Mouse (Mus musculus) CH12.LX (cell line): ENCODE measurements around the gene Gm20521. TPM values are rescaled to one million over a fixed set of nuclear protein-coding genes. Genes with fewer than 3 reads are reported as not detected.

ENCODE experiments used
- DNase-seq: peaks from one replicate; pipeline ENCODE4 v3.0.0-alpha.2; 2013; ENCODE audit errors: extremely low read depth
- H3K27ac ChIP-seq: 2 replicates; pipeline ENCODE4 v1.5.1; 2012; ENCODE audit warnings: low read depth, mild to moderate bottlenecking, control low read depth, moderate library complexity; ENCODE audit not compliant: insufficient read depth
- H3K27me3 ChIP-seq: replicated peaks from 2 replicates; pipeline ENCODE3; 2012; ENCODE audit warnings: inconsistent platforms
- H3K36me3 ChIP-seq, 2 experiments: replicated peaks in 1 of 2; 2 replicates each; pipeline versions ENCODE3 to v1.6.1; 2012; ENCODE audit warnings: inconsistent platforms in 1 of 2, low read length in 1 of 2, mild to moderate bottlenecking in 1 of 2, mixed read lengths in 1 of 2, moderate library complexity in 1 of 2; ENCODE audit not compliant: control insufficient read depth in 1 of 2, insufficient read depth in 1 of 2
- H3K4me1 ChIP-seq, 2 experiments: 2 replicates each; pipeline ENCODE4 v1.6.1; 2012; ENCODE audit warnings: inconsistent platforms in 1 of 2, moderate library complexity in 1 of 2; ENCODE audit not compliant: insufficient read depth in 2 of 2, control insufficient read depth in 1 of 2
- H3K4me2 ChIP-seq: 2 replicates; pipeline ENCODE4 v1.6.1; 2012; ENCODE audit warnings: low read depth, mild to moderate bottlenecking, control low read depth; ENCODE audit not compliant: poor library complexity, insufficient read depth, severe bottlenecking
- H3K4me3 ChIP-seq, 3 experiments: fragments of 150-350 bp in 1 of 3; sonication (generic) in 1 of 3; replicated peaks in 1 of 3; 2 replicates each; pipeline versions ENCODE3 to v1.5.1; 2011 to 2012; ENCODE audit warnings: low read depth in 2 of 3, low read length in 2 of 3, mild to moderate bottlenecking in 2 of 3, moderate library complexity in 2 of 3, control low read depth in 1 of 3, improper control_type of control experiment in 1 of 3, inconsistent platforms in 1 of 3, mixed read lengths in 1 of 3; ENCODE audit not compliant: poor library complexity in 1 of 3
- H3K79me2 ChIP-seq: replicated peaks from 2 replicates; pipeline ENCODE4 v1.6.1; 2012; ENCODE audit warnings: mild to moderate bottlenecking, moderate library complexity; ENCODE audit not compliant: control insufficient read depth, poor library complexity, insufficient read depth, severe bottlenecking; ENCODE audit errors: extremely low read depth
- H3K9ac ChIP-seq: 2 replicates; pipeline ENCODE4 v1.6.1; 2012; ENCODE audit warnings: low read depth, mild to moderate bottlenecking, control low read depth, moderate library complexity; ENCODE audit not compliant: insufficient read depth
- H3K9me3 ChIP-seq: replicated peaks from 2 replicates; pipeline ENCODE3; 2012; ENCODE audit warnings: low read length, inconsistent platforms, mixed read lengths
- CHD2 ChIP-seq: IDR thresholded peaks from 2 replicates; pipeline ENCODE4 v1.6.1; 2011; ENCODE audit warnings: low read length, improper control_type of control experiment
- CTCF ChIP-seq, 2 experiments: IDR thresholded peaks in 1 of 2; conservative IDR thresholded peaks in 1 of 2; 2 replicates each; pipeline ENCODE4 v1.5.1; 2011 to 2012; ENCODE audit warnings: low read depth in 2 of 2, low read length in 2 of 2, improper control_type of control experiment in 1 of 2, inconsistent platforms in 1 of 2, mild to moderate bottlenecking in 1 of 2, moderate library complexity in 1 of 2
- ELF1 ChIP-seq: IDR thresholded peaks from 2 replicates; pipeline ENCODE4 v1.6.1; 2014; ENCODE audit warnings: low read depth, mild to moderate bottlenecking, inconsistent platforms, low read length, improper control_type of control experiment
- EP300 ChIP-seq: IDR thresholded peaks from 2 replicates; pipeline ENCODE4 v1.6.1; 2011; ENCODE audit warnings: low read length, improper control_type of control experiment
- ETS1 ChIP-seq: conservative IDR thresholded peaks from 2 replicates; pipeline ENCODE4 v1.6.1; 2012; ENCODE audit warnings: low read depth, mild to moderate bottlenecking, inconsistent platforms, low read length, improper control_type of control experiment, moderate library complexity
- JUN ChIP-seq: IDR thresholded peaks from 2 replicates; pipeline ENCODE4 v1.6.1; 2011; ENCODE audit warnings: low read depth, mild to moderate bottlenecking, low read length, improper control_type of control experiment, moderate library complexity; ENCODE audit not compliant: insufficient read depth
- JUND ChIP-seq: conservative IDR thresholded peaks from 2 replicates; pipeline ENCODE4 v1.6.1; 2011; ENCODE audit warnings: low read depth, low read length, improper control_type of control experiment
- MAFK ChIP-seq: IDR thresholded peaks from 2 replicates; pipeline ENCODE4 v1.6.1; 2011; ENCODE audit warnings: low read length, improper control_type of control experiment; ENCODE audit not compliant: insufficient replicate concordance
- MAZ ChIP-seq: IDR thresholded peaks from 2 replicates; pipeline ENCODE4 v1.6.1; 2012; ENCODE audit warnings: low read depth, mild to moderate bottlenecking, inconsistent platforms, low read length, improper control_type of control experiment, moderate library complexity
- MEF2A ChIP-seq: IDR thresholded peaks from 2 replicates; pipeline ENCODE4 v1.6.1; 2014; ENCODE audit warnings: low read depth, mild to moderate bottlenecking, inconsistent platforms, low read length, improper control_type of control experiment, borderline replicate concordance
- NELFE ChIP-seq: IDR thresholded peaks from 2 replicates; pipeline ENCODE4 v1.6.1; 2011; ENCODE audit warnings: low read depth, low read length, improper control_type of control experiment
- NRF1 ChIP-seq: IDR thresholded peaks from 2 replicates; pipeline ENCODE4 v1.6.1; 2014; ENCODE audit warnings: low read depth, mild to moderate bottlenecking, inconsistent platforms, low read length, improper control_type of control experiment, moderate library complexity
- PAX5 ChIP-seq: IDR thresholded peaks from 2 replicates; pipeline ENCODE4 v1.6.1; 2012; ENCODE audit warnings: low read length, inconsistent platforms, mixed read lengths
- SIN3A ChIP-seq: IDR thresholded peaks from 2 replicates; pipeline ENCODE4 v1.6.1; 2012; ENCODE audit warnings: low read length, improper control_type of control experiment, inconsistent platforms
- SMC3 ChIP-seq: IDR thresholded peaks from 2 replicates; pipeline ENCODE4 v1.6.1; 2011; ENCODE audit warnings: low read depth, low read length, improper control_type of control experiment
- TBP ChIP-seq: conservative IDR thresholded peaks from 2 replicates; pipeline ENCODE4 v1.6.1; 2011; ENCODE audit warnings: low read depth, low read length, improper control_type of control experiment
- UBTF ChIP-seq: IDR thresholded peaks from 2 replicates; pipeline ENCODE4 v1.6.1; 2012; ENCODE audit warnings: low read depth, mild to moderate bottlenecking, inconsistent platforms, low read length, improper control_type of control experiment, moderate library complexity
- USF2 ChIP-seq: conservative IDR thresholded peaks from 2 replicates; pipeline ENCODE4 v1.6.1; 2011; ENCODE audit warnings: low read depth, low read length, improper control_type of control experiment
- ZKSCAN1 ChIP-seq: IDR thresholded peaks from 2 replicates; pipeline ENCODE4 v1.6.1; 2012; ENCODE audit warnings: low read depth, inconsistent platforms, low read length, improper control_type of control experiment, borderline replicate concordance
- ZMIZ1 ChIP-seq: IDR thresholded peaks from 2 replicates; pipeline ENCODE4 v1.6.1; 2012; ENCODE audit warnings: low read depth, mild to moderate bottlenecking, inconsistent platforms, low read length, improper control_type of control experiment
- dilution Hi-C: fragments of 300-500 bp; cut with MboI; formaldehyde crosslinking; loops from 2 replicates; pipeline ENCODE4 v1.14.3; 2020; ENCODE audit warnings: low sequenced_read_pairs; ENCODE audit not compliant: extremely low pct_unique_long_range_greater_than_20kb, extremely low pct_ligation_motif_present
- in situ Hi-C: fragments of 300-500 bp; cut with MboI; formaldehyde crosslinking; loops from 3 replicates; pipeline ENCODE4 v1.14.3; 2019; ENCODE audit warnings: low sequenced_read_pairs, low pct_ligation_motif_present, low pct_unique_long_range_greater_than_20kb, mixed read lengths
- polyA plus RNA-seq: library from polyadenylated mRNA; unstranded; fragments of >175 nt; gene quantifications from 2 replicates; pipeline ENCODE4 v1.2.1, GENCODE M21; 2012; ENCODE audit warnings: low read depth; ENCODE audit not compliant: insufficient read length
- total RNA-seq, 2 experiments: library from RNA; depleted of rRNA; stranded (reverse); fragments of 300-350 nt in 1 of 2; fragments of >200 nt in 1 of 2; gene quantifications; 2 replicates each; pipeline ENCODE4 v1.2.3; 2012 to 2014

Gene Gm20521
- total and polyA plus RNA-seq, 3 experiments: not detected

DNA sequence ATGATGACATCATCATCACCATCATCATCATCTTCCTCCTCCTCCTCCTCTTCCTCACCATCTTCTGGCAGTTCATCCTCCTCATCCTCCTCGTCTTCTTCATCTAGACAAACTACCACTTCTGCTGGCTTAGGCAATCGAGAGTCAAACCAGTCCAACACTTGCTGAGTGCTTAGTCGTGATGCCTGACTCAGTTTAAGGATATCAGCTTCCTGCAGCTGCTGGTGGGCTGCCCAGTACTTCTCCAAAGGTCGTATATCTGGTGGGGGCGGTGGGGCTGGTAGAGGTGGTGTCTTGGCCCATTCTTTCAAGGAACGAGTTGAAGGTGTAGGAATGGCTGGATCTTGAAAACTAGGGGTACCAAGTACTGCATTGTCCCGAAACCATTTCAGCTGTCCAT, 26.5 kb upstream of the Gm20521 start:
- no peaks in the 10 kb centered on the region for H3K27me3 ChIP-seq
- in situ Hi-C loops (loop anchor here (10.0 kb wide), 1 partner anchor 158 kb away; the partner anchor contains the start of gene Ngdn), dilution Hi-C loops (no loop called here)
- H3K9ac ChIP-seq: no peak overlapping the region
- H3K36me3 ChIP-seq: peaks cover 0 to 11% of the 10 kb centered on the region in 2 experiments
- no peak for DNase-seq
- TF ChIP-seq USF2 (no peak), ETS1 (no peak), SMC3 (no peak), ELF1 (no peak), MEF2A (no peak), JUN (no peak), UBTF (no peak), JUND (no peak), PAX5 (no peak), SIN3A (no peak), ZMIZ1 (no peak), MAZ (no peak), TBP (no peak), MAFK (no peak), EP300 (no peak), CTCF (conservative IDR thresholded peaks at IDR 0.05 in 1 of 2, IDR thresholded peaks at IDR 0.05 in 1 of 2; ENCODE audit: low read depth in 2 of 2, low read length in 2 of 2) (no peak), CHD2 (no peak), NELFE (no peak), ZKSCAN1 (no peak), NRF1 (no peak)
- H3K9me3 ChIP-seq: no peaks in the 10 kb centered on the region
- peaks cover 0 to 8% of the 10 kb centered on the region in 2 experiments; a peak in 2 of 4 replicates for H3K4me1 ChIP-seq
- no peaks in the 10 kb centered on the region for H3K79me2 ChIP-seq
- H3K4me2 ChIP-seq: no peak overlapping the region
- H3K4me3 ChIP-seq: no peak overlapping the region
- no peak overlapping the region for H3K27ac ChIP-seq

DNA sequence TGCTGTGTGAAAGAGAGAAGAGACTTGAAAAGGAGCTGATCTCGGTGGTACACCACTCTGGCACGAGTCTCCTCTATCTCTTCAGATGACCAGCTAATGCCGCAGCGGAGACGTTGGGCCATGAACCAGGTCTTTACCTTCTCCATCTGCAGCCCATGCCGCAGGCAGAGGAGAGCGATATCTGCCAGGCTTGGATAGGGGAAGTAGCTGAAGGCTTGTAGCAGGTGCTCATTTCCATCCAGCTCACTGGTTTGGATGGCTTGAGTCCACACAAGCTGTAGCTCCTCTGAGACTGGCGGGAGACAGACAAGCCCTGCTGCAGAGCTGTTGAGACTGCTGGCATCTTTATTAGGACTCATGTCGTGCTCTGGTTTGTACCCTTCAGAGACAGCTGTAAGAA, 25.4 kb upstream of the Gm20521 start:
- Histone ChIP-seq H3K9ac (no peak overlapping the region), H3K27me3 (no peaks in the 10 kb centered on the region), H3K79me2 (no peaks in the 10 kb centered on the region), H3K4me3 (no peak overlapping the region), H3K4me2 (no peak overlapping the region), H3K36me3 (peaks cover 0 to 11% of the 10 kb centered on the region in 2 experiments), H3K4me1 (peaks cover 0 to 8% of the 10 kb centered on the region in 2 experiments; a peak in 2 of 4 replicates), H3K27ac (no peak overlapping the region), H3K9me3 (no peaks in the 10 kb centered on the region)
- dilution Hi-C loops: no loop called here
- TF ChIP-seq JUND: no peak
- in situ Hi-C loops: loop anchor here (10.0 kb wide), 1 partner anchor 157 kb away; the partner anchor contains the start of gene Ngdn
- DNase-seq: no peak
